Mouse (Mus musculus): ENCODE results near the gene Rpap2. TPM values are rescaled to one million over a fixed set of nuclear protein-coding genes. Genes with fewer than 3 reads are reported as not detected.

Rpap2 gene
- polyA plus RNA-seq, 1 experiment from 2014 or later: 12.5 TPM

DNA sequence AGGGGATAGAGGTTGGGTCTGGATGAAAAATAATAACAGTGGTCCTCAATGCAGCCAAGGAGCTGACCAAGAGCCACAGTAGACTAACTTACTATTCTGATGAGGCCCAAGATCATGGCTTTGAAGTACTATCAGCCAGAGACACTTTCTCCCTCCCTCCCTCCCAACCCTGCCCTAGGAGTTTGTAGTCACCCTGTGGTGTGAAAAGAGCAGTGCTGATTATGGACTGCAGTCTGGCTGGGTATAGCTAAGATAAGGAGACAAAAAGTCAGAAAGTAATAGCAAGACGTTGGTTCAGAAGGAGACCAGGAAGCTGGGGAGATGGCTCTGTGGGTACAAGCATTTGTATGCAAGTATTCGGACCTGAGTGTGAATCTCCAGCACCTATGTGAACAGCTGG is 47.4 kb downstream of the Rpap2 start:
- H3K9me3 ChIP-seq (ENCODE audit: low read length): no peaks in the 10 kb centered on the region
- H3K36me3 ChIP-seq (ENCODE audit: insufficient read depth, low read length): no peaks in the 10 kb centered on the region
- no peak overlapping the region for H3K4me3 ChIP-seq (ENCODE audit: low read depth, low read length)
- TF ChIP-seq EP300 (IDR thresholded peaks at IDR 0.05): no peak
- TF ChIP-seq CTCF (IDR thresholded peaks at IDR 0.05): no peak
- no peaks in the 10 kb centered on the region for H3K4me1 ChIP-seq (ENCODE audit: insufficient read depth, low read depth, low read length)
- H3K4me2 ChIP-seq (replicated peaks; ENCODE audit: low read depth, low read length): no peak overlapping the region
- H3K9ac ChIP-seq (replicated peaks; ENCODE audit: low read depth): no peak overlapping the region
- ATAC-seq: no peak
- no peak for DNase-seq (ENCODE audit: low spot score)
- H3K27ac ChIP-seq (ENCODE audit: low read length): no peak overlapping the region
- no peaks in the 10 kb centered on the region for H3K27me3 ChIP-seq (replicated peaks; ENCODE audit: insufficient read depth, low read length)
- WGBS: 77% methylated on average over 2 of the region's 2 CpGs

DNA sequence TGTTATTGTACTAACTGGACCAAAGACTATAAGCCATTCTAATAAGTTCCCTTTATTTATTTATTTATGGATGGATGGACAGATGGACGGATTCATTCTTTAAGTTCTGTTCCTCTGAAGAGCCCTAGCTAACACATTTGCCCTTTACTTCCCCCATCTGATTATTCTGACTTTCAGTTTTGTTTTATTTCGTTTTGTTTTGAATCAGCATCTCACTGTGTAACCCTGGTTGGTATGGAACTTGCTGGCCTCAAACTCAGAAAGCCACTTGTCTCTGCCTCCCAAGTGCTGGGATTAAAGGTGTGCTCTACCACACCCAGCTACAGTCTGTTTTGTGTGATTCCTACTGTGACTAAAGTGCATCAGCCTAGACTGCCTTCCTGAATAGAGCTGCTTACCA is 48.8 kb downstream of the Rpap2 start:
- Histone ChIP-seq H3K4me2 (replicated peaks; ENCODE audit: low read depth, low read length) (no peak overlapping the region), H3K9me3 (ENCODE audit: low read length) (no peaks in the 10 kb centered on the region), H3K27ac (ENCODE audit: low read length) (no peak overlapping the region), H3K4me1 (ENCODE audit: insufficient read depth, low read depth, low read length) (peaks cover 3% of the 10 kb centered on the region; the same call in 1 of the 2 replicates), H3K27me3 (replicated peaks; ENCODE audit: insufficient read depth, low read length) (no peaks in the 10 kb centered on the region), H3K36me3 (ENCODE audit: insufficient read depth, low read length) (no peaks in the 10 kb centered on the region), H3K4me3 (ENCODE audit: low read depth, low read length) (no peak overlapping the region), H3K9ac (replicated peaks; ENCODE audit: low read depth) (no peak overlapping the region)
- 90% methylated on average over 2 of the region's 2 CpGs for WGBS
- TF ChIP-seq CTCF (IDR thresholded peaks at IDR 0.05): no peak
- no peak for TF ChIP-seq EP300 (IDR thresholded peaks at IDR 0.05)
- ATAC-seq (no peak), DNase-seq (ENCODE audit: low spot score) (no peak)

DNA sequence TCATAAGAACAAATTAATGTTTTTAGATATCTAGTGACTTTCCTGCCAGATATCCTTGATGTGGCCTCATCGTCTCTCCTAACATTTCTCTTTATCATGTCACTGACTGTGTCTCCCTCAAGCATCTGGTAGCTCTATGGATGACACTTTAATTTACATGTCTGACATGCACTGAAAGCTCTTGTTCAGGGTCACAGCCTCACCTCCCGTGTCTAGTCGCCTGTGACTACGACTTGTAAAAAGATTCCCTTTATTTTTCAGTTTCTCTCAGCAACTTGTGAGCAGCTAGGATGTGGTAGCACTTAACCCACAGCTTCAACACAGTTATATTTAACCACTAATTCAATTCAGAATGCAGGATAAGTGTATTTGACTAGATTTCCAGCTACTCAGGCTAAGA is 50.4 kb downstream of the Rpap2 start:
- peaks cover 3% of the 10 kb centered on the region; the same call in 1 of the 2 replicates for H3K4me1 ChIP-seq (ENCODE audit: insufficient read depth, low read depth, low read length)
- no peak for DNase-seq (ENCODE audit: low spot score)
- 76% methylated on average over 4 of the region's 4 CpGs for WGBS
- no peaks in the 10 kb centered on the region for H3K27me3 ChIP-seq (replicated peaks; ENCODE audit: insufficient read depth, low read length)
- H3K27ac ChIP-seq (ENCODE audit: low read length): no peak overlapping the region
- TF ChIP-seq CTCF (IDR thresholded peaks at IDR 0.05) (no peak), EP300 (IDR thresholded peaks at IDR 0.05) (no peak)
- H3K4me3 ChIP-seq (ENCODE audit: low read depth, low read length): no peak overlapping the region
- H3K4me2 ChIP-seq (replicated peaks; ENCODE audit: low read depth, low read length): no peak overlapping the region
- H3K36me3 ChIP-seq (ENCODE audit: insufficient read depth, low read length): no peaks in the 10 kb centered on the region
- H3K9ac ChIP-seq (replicated peaks; ENCODE audit: low read depth): no peak overlapping the region
- ATAC-seq: no peak
- no peaks in the 10 kb centered on the region for H3K9me3 ChIP-seq (ENCODE audit: low read length)

DNA sequence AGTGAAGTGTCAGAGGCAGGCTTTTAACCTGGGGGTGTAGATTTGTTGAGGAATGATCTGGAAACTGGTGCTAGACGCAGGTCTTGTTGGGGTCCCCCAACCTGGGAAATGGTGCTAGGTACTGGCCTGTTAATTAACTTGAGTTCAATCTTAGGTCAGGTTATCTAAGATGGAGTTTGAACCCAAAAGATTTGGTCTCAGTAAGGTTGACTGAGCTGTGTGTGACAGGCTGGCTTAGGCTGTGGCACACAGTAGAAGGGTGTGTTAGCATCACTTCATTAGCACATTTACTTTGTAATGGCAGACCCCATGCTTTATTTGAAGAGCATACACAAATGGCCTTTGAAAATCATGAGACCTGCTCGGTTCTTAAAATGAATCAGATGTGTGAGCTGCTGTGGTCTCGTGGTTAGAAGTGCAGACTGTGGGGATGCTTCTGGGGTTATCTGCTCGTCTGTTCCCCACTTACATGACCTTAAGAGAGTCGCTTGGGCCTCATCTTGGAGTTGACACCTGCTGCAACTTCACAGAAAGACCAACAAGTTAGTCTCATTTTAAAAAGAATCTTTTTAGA is 51.5 kb downstream of the Rpap2 start:
- 60% methylated on average over 5 of the region's 5 CpGs for WGBS

DNA sequence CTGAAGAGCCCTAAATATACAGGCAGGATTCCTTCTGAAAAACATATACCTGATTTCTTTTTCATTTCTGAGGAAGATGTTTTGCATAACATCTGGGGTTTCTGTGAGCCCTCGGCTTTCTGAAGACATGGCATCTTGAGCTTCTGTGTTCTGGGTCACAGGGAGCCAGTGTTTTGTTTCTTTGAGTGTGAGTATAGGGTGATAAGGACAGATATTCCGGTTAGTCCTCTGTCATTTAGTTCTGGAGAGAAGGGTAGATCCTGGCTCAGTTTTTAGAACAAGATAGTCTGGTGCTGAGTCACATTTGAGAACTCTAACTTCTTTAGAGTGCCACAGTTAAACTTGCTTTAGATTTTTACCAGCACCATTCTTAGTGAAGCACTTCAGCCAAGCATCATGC is 52.5 kb downstream of the Rpap2 start:
- WGBS: 65% methylated on average over 2 of the region's 2 CpGs
- ATAC-seq: no peak
- no peak overlapping the region for H3K4me2 ChIP-seq (replicated peaks; ENCODE audit: low read depth, low read length)
- no peak for TF ChIP-seq CTCF (IDR thresholded peaks at IDR 0.05)
- H3K4me1 ChIP-seq (ENCODE audit: insufficient read depth, low read depth, low read length): peaks cover 3% of the 10 kb centered on the region; the same call in 1 of the 2 replicates
- no peaks in the 10 kb centered on the region for H3K27me3 ChIP-seq (replicated peaks; ENCODE audit: insufficient read depth, low read length)
- H3K9ac ChIP-seq (replicated peaks; ENCODE audit: low read depth): no peak overlapping the region
- no peak overlapping the region for H3K4me3 ChIP-seq (ENCODE audit: low read depth, low read length)
- DNase-seq (ENCODE audit: low spot score): no peak
- no peak overlapping the region for H3K27ac ChIP-seq (ENCODE audit: low read length)
- no peaks in the 10 kb centered on the region for H3K36me3 ChIP-seq (ENCODE audit: insufficient read depth, low read length)
- no peaks in the 10 kb centered on the region for H3K9me3 ChIP-seq (ENCODE audit: low read length)

More for the DNA sequence above, 51.5 kb downstream of the Rpap2 start:
- TF ChIP-seq EP300 (IDR thresholded peaks at IDR 0.05) (no peak), CTCF (IDR thresholded peaks at IDR 0.05) (no peak)
- Histone ChIP-seq H3K9ac (replicated peaks; ENCODE audit: low read depth) (no peak overlapping the region), H3K27ac (ENCODE audit: low read length) (no peak overlapping the region), H3K27me3 (replicated peaks; ENCODE audit: insufficient read depth, low read length) (no peaks in the 10 kb centered on the region), H3K4me2 (replicated peaks; ENCODE audit: low read depth, low read length) (no peak overlapping the region), H3K4me3 (ENCODE audit: low read depth, low read length) (no peak overlapping the region), H3K9me3 (ENCODE audit: low read length) (no peaks in the 10 kb centered on the region), H3K4me1 (ENCODE audit: insufficient read depth, low read depth, low read length) (peaks cover 3% of the 10 kb centered on the region; the same call in 1 of the 2 replicates), H3K36me3 (ENCODE audit: insufficient read depth, low read length) (no peaks in the 10 kb centered on the region)
- no peak for DNase-seq (ENCODE audit: low spot score)
- ATAC-seq: no peak

DNA sequence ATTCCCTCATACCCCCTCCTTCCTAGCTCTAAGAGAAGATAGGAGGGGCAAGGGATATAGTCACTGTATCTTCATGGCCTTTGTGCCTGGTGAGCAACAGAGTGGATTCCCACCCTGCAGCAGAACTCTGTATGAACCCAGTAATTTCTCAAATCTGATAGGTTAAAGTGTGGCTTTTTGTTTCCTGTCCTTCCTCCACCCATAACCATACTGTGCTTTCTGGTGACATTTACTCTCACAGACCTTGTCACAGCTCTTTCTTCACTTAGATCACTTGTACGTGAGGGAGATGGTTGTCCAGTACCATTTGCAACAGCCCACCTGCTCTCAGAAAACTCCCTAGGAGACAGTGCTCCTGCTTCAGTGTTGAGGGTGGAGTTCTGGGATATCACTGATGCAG is 53.3 kb downstream of the Rpap2 start:
- no peak overlapping the region for H3K4me2 ChIP-seq (replicated peaks; ENCODE audit: low read depth, low read length)
- ATAC-seq: no peak
- WGBS: 86% methylated on average over 1 of the region's 1 CpGs
- no peak for DNase-seq (ENCODE audit: low spot score)
- H3K27ac ChIP-seq (ENCODE audit: low read length): no peak overlapping the region
- H3K4me1 ChIP-seq (ENCODE audit: insufficient read depth, low read depth, low read length): peaks cover 3% of the 10 kb centered on the region; the same call in 1 of the 2 replicates
- no peak for TF ChIP-seq EP300 (IDR thresholded peaks at IDR 0.05)
- TF ChIP-seq CTCF (IDR thresholded peaks at IDR 0.05): no peak
- H3K9me3 ChIP-seq (ENCODE audit: low read length): no peaks in the 10 kb centered on the region
- H3K4me3 ChIP-seq (ENCODE audit: low read depth, low read length): no peak overlapping the region
- no peaks in the 10 kb centered on the region for H3K27me3 ChIP-seq (replicated peaks; ENCODE audit: insufficient read depth, low read length)
- no peak overlapping the region for H3K9ac ChIP-seq (replicated peaks; ENCODE audit: low read depth)
- no peaks in the 10 kb centered on the region for H3K36me3 ChIP-seq (ENCODE audit: insufficient read depth, low read length)
